Mouse (Mus musculus): ENCODE results near the gene Lmtk3. TPM values are rescaled to one million over a fixed set of nuclear protein-coding genes. Genes with fewer than 3 reads are reported as not detected.
A peak's percentile ranks its signal among the peaks of the same experiment; 100 is the strongest.

The Lmtk3 gene
- polyA plus RNA-seq, 1 experiment from 2014 or later, result 3.4 TPM

- Histone ChIP-seq H3K27ac (no peak overlapping the region), H3K4me3 (replicated peaks) (no peak overlapping the region), H3K4me1 (replicated peaks) (peaks cover 19% of the 10 kb centered on the region), H3K9ac (replicated peaks) (no peak overlapping the region), H3K4me2 (no peak overlapping the region), H3K36me3 (peaks cover 79% of the 10 kb centered on the region), H3K9me3 (peaks cover 4% of the 10 kb centered on the region; the same call in 1 of the 2 replicates), H3K27me3 (peaks cover 40% of the 10 kb centered on the region)
- WGBS, result 86% methylated on average over 44 of the region's 44 CpGs
- no peak for ATAC-seq (ENCODE audit: insufficient number of reproducible peaks, insufficient read depth, low FRiP score, low TSS enrichment, low read depth)
Measured at GRCm38 (mm10) chr7:45793969-45794585, 10.5 kb downstream of the Lmtk3 start.

GRCm38 (mm10) chr7:45794971-45795370 lies 11.4 kb downstream of the Lmtk3 start:
- ATAC-seq (ENCODE audit: insufficient number of reproducible peaks, insufficient read depth, low FRiP score, low TSS enrichment, low read depth), result no peak
- Histone ChIP-seq H3K4me1 (replicated peaks) (peaks cover 20% of the 10 kb centered on the region), H3K9me3 (peaks cover 3% of the 10 kb centered on the region; the same call in 1 of the 2 replicates), H3K27me3 (peaks cover 45% of the 10 kb centered on the region), H3K4me2 (no peak overlapping the region), H3K36me3 (peaks cover 70% of the 10 kb centered on the region), H3K27ac (no peak overlapping the region), H3K4me3 (replicated peaks) (no peak overlapping the region), H3K9ac (replicated peaks) (no peak overlapping the region)
- WGBS, result 93% methylated on average over 29 of the region's 29 CpGs

DNA sequence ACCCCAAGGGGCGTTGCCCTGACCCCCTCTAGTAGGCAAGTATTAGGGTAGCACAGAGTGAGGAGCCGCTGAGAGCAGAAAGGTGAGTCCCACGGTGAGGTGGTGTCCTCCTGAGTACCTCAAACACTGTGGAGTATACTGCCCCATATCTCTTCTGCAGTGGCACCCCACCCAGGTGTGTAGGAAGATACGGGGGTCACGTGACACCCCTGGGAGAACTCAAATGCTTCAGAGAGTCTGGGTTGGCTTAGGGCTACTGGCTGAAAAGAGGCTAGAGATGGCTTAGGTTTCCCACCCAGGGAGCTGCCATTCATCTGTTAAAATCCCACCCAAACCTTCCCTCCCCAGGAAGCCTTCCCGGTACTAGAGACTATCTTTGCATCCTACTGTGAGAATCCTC lies 13.4 kb downstream of the Lmtk3 start:
- no peak overlapping the region for H3K4me3 ChIP-seq (replicated peaks)
- no peak overlapping the region for H3K27ac ChIP-seq
- no peaks in the 10 kb centered on the region for H3K9me3 ChIP-seq
- peak overlapping the region; percentile 34 for H3K9ac ChIP-seq (replicated peaks)
- no peak for ATAC-seq (ENCODE audit: insufficient number of reproducible peaks, insufficient read depth, low FRiP score, low TSS enrichment, low read depth)
- peak overlapping the region; percentile 91; the same call in 1 of the 2 replicates for H3K4me2 ChIP-seq
- peaks cover 33% of the 10 kb centered on the region for H3K4me1 ChIP-seq (replicated peaks)
- H3K36me3 ChIP-seq, result peaks cover 58% of the 10 kb centered on the region
- 50% methylated on average over 6 of the region's 6 CpGs for WGBS
- H3K27me3 ChIP-seq, result peaks cover 52% of the 10 kb centered on the region

- under 1% methylated on average over 58 of the region's 60 CpGs for WGBS
- Histone ChIP-seq H3K4me1 (replicated peaks) (peaks cover 33% of the 10 kb centered on the region), H3K36me3 (peaks cover 57% of the 10 kb centered on the region), H3K27me3 (peaks cover 52% of the 10 kb centered on the region), H3K4me3 (replicated peaks) (peak overlapping the region; percentile 52), H3K9me3 (no peaks in the 10 kb centered on the region), H3K27ac (no peak overlapping the region), H3K4me2 (peak overlapping the region; percentile 91), H3K9ac (replicated peaks) (peak overlapping the region; percentile 69)
- ATAC-seq (ENCODE audit: insufficient number of reproducible peaks, insufficient read depth, low FRiP score, low TSS enrichment, low read depth), result no peak
Measured at GRCm38 (mm10) chr7:45797661-45798510, 14.3 kb downstream of the Lmtk3 start.

DNA sequence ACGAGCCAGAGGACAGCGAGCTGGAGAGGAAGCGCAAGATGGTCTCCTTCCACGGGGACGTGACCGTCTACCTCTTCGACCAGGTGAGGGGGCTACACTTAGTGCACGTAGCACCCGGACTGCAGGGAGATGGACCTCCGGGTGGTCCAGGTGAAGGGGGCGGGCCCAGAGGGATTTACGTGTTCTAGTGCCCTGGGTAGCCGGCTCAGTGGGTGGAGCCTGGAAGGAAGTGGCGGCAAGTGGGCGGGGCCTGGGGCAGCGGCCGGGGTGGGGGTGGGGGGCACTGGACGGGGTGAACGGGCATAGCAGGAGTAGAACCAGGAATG lies 14.9 kb downstream of the Lmtk3 start:
- ATAC-seq (ENCODE audit: insufficient number of reproducible peaks, insufficient read depth, low FRiP score, low TSS enrichment, low read depth), result no peak
- Histone ChIP-seq H3K4me2 (peak overlapping the region; percentile 91), H3K27me3 (peaks cover 52% of the 10 kb centered on the region)

DNA sequence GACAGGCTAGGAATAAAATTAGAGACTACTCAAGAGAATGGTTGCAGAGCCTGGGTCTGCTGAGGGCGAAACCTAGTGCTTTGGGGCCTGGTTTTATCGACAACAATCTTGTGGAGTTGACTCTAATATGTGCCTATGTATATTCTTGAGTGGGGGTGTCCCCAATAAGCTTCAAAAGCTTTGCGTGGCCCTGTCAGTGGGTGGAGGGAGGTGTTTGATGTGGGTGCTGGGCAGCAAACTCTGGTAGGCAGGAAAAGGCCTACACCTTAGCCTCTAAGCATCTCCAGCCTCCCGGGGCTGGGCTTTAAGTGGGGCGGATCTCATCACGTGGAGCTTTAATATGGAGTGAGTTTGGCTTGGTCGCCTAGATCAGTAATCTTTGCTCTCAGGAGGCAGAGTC lies 15.4 kb downstream of the Lmtk3 start:
- H3K9me3 ChIP-seq, result no peaks in the 10 kb centered on the region
- H3K27ac ChIP-seq, result no peak overlapping the region
- H3K27me3 ChIP-seq, result peaks cover 52% of the 10 kb centered on the region
- 51% methylated on average over 7 of the region's 7 CpGs for WGBS
- H3K4me3 ChIP-seq (replicated peaks), result peak overlapping the region; percentile 52
- no peak overlapping the region for H3K9ac ChIP-seq (replicated peaks)
- H3K36me3 ChIP-seq, result peaks cover 57% of the 10 kb centered on the region
- H3K4me2 ChIP-seq, result peak overlapping the region; percentile 91
- ATAC-seq (ENCODE audit: insufficient number of reproducible peaks, insufficient read depth, low FRiP score, low TSS enrichment, low read depth), result no peak
- peaks cover 33% of the 10 kb centered on the region for H3K4me1 ChIP-seq (replicated peaks)

More for the DNA sequence above, 14.9 kb downstream of the Lmtk3 start:
- H3K27ac ChIP-seq, result no peak overlapping the region
- H3K4me1 ChIP-seq (replicated peaks), result peaks cover 33% of the 10 kb centered on the region
- peak overlapping the region; percentile 52 for H3K4me3 ChIP-seq (replicated peaks)
- H3K9ac ChIP-seq (replicated peaks), result peak overlapping the region; percentile 69
- peaks cover 57% of the 10 kb centered on the region for H3K36me3 ChIP-seq
- H3K9me3 ChIP-seq, result no peaks in the 10 kb centered on the region
- under 1% methylated on average over 19 of the region's 19 CpGs for WGBS

DNA sequence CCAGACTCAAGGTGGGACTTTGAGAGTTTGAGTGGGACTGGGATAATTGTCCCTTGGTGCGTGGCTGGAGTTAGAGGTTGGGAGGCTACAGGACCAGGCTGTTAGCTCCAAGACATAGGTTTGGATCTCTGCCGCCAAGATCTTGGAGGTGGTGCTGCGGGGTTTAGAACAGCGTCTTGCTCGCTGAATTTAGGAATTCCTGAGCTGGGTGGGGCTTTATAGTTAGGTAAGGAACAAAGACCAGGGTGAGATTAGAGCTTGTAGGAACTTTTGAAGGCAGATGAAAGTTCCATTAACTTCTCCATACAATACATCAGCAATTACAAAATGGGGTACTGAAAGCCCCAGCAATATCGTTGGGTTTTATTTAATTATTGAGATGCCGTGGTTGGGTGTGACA lies 16.5 kb downstream of the Lmtk3 start:
- Histone ChIP-seq H3K9me3 (no peaks in the 10 kb centered on the region), H3K27ac (no peak overlapping the region), H3K9ac (replicated peaks) (no peak overlapping the region), H3K27me3 (peaks cover 51% of the 10 kb centered on the region), H3K4me2 (peak overlapping the region; percentile 37), H3K4me3 (replicated peaks) (no peak overlapping the region), H3K4me1 (replicated peaks) (peaks cover 33% of the 10 kb centered on the region), H3K36me3 (peaks cover 50% of the 10 kb centered on the region)
- no peak for ATAC-seq (ENCODE audit: insufficient number of reproducible peaks, insufficient read depth, low FRiP score, low TSS enrichment, low read depth)
- WGBS, result 37% methylated on average over 7 of the region's 7 CpGs

GRCm38 (mm10) chr7:45800546-45801204 lies 17.1 kb downstream of the Lmtk3 start:
- ATAC-seq (ENCODE audit: insufficient number of reproducible peaks, insufficient read depth, low FRiP score, low TSS enrichment, low read depth), result no peak
- Histone ChIP-seq H3K4me1 (replicated peaks) (peaks cover 33% of the 10 kb centered on the region), H3K36me3 (peaks cover 43% of the 10 kb centered on the region), H3K4me2 (peak overlapping the region; percentile 37), H3K9ac (replicated peaks) (no peak overlapping the region), H3K4me3 (replicated peaks) (peak overlapping the region; percentile 9; the same call in 1 of the 2 replicates), H3K9me3 (no peaks in the 10 kb centered on the region), H3K27me3 (peaks cover 47% of the 10 kb centered on the region), H3K27ac (no peak overlapping the region)
- WGBS, result 16% methylated on average over 23 of the region's 25 CpGs

- peaks cover 33% of the 10 kb centered on the region for H3K4me1 ChIP-seq (replicated peaks)
- no peak for ATAC-seq (ENCODE audit: insufficient number of reproducible peaks, insufficient read depth, low FRiP score, low TSS enrichment, low read depth)
- 5% methylated on average over 12 of the region's 12 CpGs for WGBS
- 0 out of 2 replicates have a peak overlapping the region, but pooled peaks have one; percentile 7 for H3K4me3 ChIP-seq (replicated peaks)
- H3K9ac ChIP-seq (replicated peaks), result no peak overlapping the region
- no peak overlapping the region for H3K27ac ChIP-seq
- peaks cover 42% of the 10 kb centered on the region for H3K36me3 ChIP-seq
- H3K4me2 ChIP-seq, result peak overlapping the region; percentile 37
- peaks cover 40% of the 10 kb centered on the region for H3K27me3 ChIP-seq
- no peaks in the 10 kb centered on the region for H3K9me3 ChIP-seq
Measured at GRCm38 (mm10) chr7:45801348-45801747, 17.8 kb downstream of the Lmtk3 start.

DNA sequence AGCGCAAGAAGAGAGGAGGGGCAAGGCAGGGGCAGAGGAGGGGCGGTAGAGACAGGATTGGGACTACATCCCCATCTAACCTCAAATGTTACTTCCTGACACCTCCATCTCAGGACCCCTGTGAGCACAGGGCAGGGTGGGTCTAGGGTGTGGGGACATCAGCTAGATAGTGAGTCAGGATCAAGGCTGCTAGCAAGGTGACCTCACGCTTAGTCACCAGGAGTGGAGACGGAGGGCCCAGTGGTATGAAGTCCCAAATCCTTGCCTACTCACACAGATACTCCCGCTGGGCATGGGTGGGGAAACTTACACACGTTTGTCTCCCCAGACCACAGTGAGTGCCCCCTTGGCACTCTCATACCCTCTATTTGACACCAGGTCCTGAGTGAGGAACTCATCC lies 19.0 kb downstream of the Lmtk3 start:
- ATAC-seq (ENCODE audit: insufficient number of reproducible peaks, insufficient read depth, low FRiP score, low TSS enrichment, low read depth), result no peak
- H3K27me3 ChIP-seq, result peaks cover 28% of the 10 kb centered on the region
- peaks cover 48% of the 10 kb centered on the region for H3K36me3 ChIP-seq

DNA sequence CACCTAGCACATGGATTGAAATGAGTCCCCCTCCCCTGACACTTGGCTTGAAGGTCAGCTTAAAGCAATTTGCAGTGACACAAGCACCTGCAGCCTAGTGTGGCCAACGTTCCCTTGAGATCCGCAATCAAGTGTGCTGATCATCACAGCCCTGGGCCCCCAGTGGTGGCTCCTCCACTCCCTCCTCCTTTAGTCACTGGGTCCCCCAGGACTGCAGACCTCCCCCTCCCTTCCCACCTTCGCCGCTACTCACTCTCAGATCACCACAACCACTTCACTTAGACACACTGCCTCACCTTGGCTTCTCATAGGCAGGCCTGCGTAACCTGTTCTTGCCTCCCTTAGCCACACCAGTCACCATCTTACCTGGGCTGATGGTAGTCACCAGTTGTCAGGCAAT lies 22.4 kb downstream of the Lmtk3 start:
- H3K9ac ChIP-seq (replicated peaks), result no peak overlapping the region
- H3K4me1 ChIP-seq (replicated peaks), result peaks cover 3% of the 10 kb centered on the region
- H3K27ac ChIP-seq, result no peak overlapping the region
- 64% methylated on average over 5 of the region's 5 CpGs for WGBS
- no peaks in the 10 kb centered on the region for H3K9me3 ChIP-seq
- no peak overlapping the region for H3K4me3 ChIP-seq (replicated peaks)
- no peak for ATAC-seq (ENCODE audit: insufficient number of reproducible peaks, insufficient read depth, low FRiP score, low TSS enrichment, low read depth)
- H3K4me2 ChIP-seq, result no peak overlapping the region
- H3K27me3 ChIP-seq, result no peaks in the 10 kb centered on the region
- H3K36me3 ChIP-seq, result peaks cover 79% of the 10 kb centered on the region

More for the DNA sequence above, 19.0 kb downstream of the Lmtk3 start:
- H3K9me3 ChIP-seq, result no peaks in the 10 kb centered on the region
- H3K4me3 ChIP-seq (replicated peaks), result no peak overlapping the region
- H3K9ac ChIP-seq (replicated peaks), result no peak overlapping the region
- H3K27ac ChIP-seq, result no peak overlapping the region
- 90% methylated on average over 6 of the region's 6 CpGs for WGBS
- H3K4me2 ChIP-seq, result no peak overlapping the region
- H3K4me1 ChIP-seq (replicated peaks), result peaks cover 28% of the 10 kb centered on the region

All from limb, embryonic 12.5 days (tissue).